Mouse (Mus musculus) forebrain, postnatal 0 days (tissue): ENCODE measurements around the gene Frmd5. TPM values are rescaled to one million over a fixed set of nuclear protein-coding genes. Genes with fewer than 3 reads are reported as not detected.

Experiments used
- ATAC-seq: fragments of 200-750 bp; cut with Nextera tagmentation; 2 replicates; pipeline ENCODE4 v1.8.0; 2017; ENCODE audit warnings: mild to moderate bottlenecking, moderate library complexity
- DNase-seq: peaks from one replicate; pipeline ENCODE4 v3.0.0-alpha.2; 2015
- H3K27ac ChIP-seq: fragments of 300-500 bp; sonication (generic); 2 replicates; pipeline ENCODE4 v1.5.1; 2014; ENCODE audit warnings: low read depth, mild to moderate bottlenecking, antibody characterized with exemption, low read length, moderate library complexity, mixed read lengths
- H3K27me3 ChIP-seq: fragments of 300-500 bp; sonication (generic); 2 replicates; pipeline ENCODE4 v1.6.1; 2014; ENCODE audit warnings: mild to moderate bottlenecking, low read length, mixed read lengths; ENCODE audit not compliant: insufficient read depth
- H3K36me3 ChIP-seq: fragments of 300-500 bp; sonication (generic); 2 replicates; pipeline ENCODE4 v1.6.1; 2014; ENCODE audit warnings: mild to moderate bottlenecking, moderate library complexity; ENCODE audit not compliant: insufficient read depth
- H3K4me1 ChIP-seq: fragments of 300-500 bp; sonication (generic); 2 replicates; pipeline ENCODE4 v1.6.1; 2014; ENCODE audit warnings: antibody characterized with exemption; ENCODE audit not compliant: insufficient read depth
- H3K4me2 ChIP-seq: fragments of 300-500 bp; sonication (generic); 2 replicates; pipeline ENCODE4 v1.6.1; 2014; ENCODE audit warnings: low read depth, mild to moderate bottlenecking, moderate library complexity
- H3K4me3 ChIP-seq: fragments of 300-500 bp; sonication (generic); 2 replicates; pipeline ENCODE4 v1.5.1; 2014; ENCODE audit warnings: low read depth, low read length, mixed read lengths
- H3K9ac ChIP-seq: fragments of 300-500 bp; sonication (generic); 2 replicates; pipeline ENCODE4 v1.6.1; 2014; ENCODE audit warnings: mild to moderate bottlenecking
- H3K9me3 ChIP-seq: fragments of 300-500 bp; sonication (generic); 2 replicates; pipeline ENCODE4 v1.6.1; 2016; ENCODE audit warnings: low read length
- CTCF ChIP-seq: sonication (generic); IDR thresholded peaks from 2 replicates; pipeline ENCODE4 v1.5.1; 2016; ENCODE audit warnings: antibody characterized with exemption, control low read depth, low read depth
- WGBS: fragments of 180-500 bp; shearing (Covaris S2); extraction: QIAGEN DNeasy Blood & Tissue Kit; methylation state at CpG from one replicate; pipeline ENCODE4 v1.1.7; 2014; 5-methylcytosine and 5-hydroxymethylcytosine counted together
- polyA plus RNA-seq: library from polyadenylated mRNA; unstranded; fragments of >200 nt; fragmentation: Nextera tagmentation; extraction: Ambion mirVana; gene quantifications from 2 replicates; pipeline ENCODE4 v1.2.1, GENCODE M21; 2015
- total RNA-seq: library from RNA; depleted of rRNA; stranded (reverse); fragments of >200 nt; gene quantifications from 2 replicates; pipeline ENCODE4 v1.2.3, GENCODE M21; 2014

Gene Frmd5
- total and polyA plus RNA-seq, 2 experiments from 2014 or later = 15.7 to 53.3 TPM

DNA sequence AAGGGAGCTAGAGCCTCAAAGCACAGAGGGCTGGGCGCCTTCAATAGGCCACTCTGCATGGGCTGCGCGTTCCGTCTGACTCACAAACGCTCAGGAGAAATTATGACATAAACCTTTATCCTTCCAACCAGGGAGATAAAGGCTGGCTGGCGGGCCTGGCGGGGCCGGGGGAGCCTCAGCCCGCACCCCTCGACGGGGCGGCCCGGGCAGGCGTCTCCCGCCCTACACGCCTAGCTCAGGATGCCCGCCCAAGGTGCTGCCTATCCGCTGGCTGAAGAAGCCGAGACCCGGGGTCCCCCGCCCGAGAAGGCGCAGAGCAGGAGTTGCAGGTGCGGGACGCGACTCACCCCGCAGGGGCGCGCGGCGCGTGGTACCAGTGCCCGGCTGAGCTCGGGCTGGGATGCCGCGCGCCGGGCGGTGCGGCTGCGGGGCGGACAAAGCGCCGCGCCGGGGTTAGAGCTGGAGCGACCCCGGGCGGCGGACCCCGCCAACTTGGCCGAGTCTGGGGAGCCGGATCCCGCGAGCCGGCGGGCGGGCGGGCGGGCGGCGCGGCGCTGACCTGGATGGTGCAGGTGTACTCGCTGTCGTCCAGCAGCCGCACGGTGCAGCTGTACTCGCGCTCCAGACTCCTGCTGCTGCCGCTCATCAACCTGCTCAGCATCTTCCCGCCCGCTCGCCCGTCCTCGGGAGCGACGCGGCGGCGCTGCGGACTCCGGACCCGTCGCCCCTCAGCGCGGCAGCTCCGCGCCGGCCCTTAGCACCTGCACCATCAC, 530 bp downstream of the Frmd5 start:
- H3K4me1 ChIP-seq = 0 out of 2 replicates have a peak, but pooled peaks cover 4% of the 10 kb centered on the region
- WGBS = 1% methylated on average over 72 of the region's 90 CpGs
- H3K4me2 ChIP-seq = peak overlapping the region; percentile 88
- H3K27ac ChIP-seq = peak overlapping the region; percentile 95
- no peaks in the 10 kb centered on the region for H3K9me3 ChIP-seq
- H3K4me3 ChIP-seq = peak overlapping the region; percentile 90
- no peaks in the 10 kb centered on the region for H3K36me3 ChIP-seq
- ATAC-seq (peak; percentile 73), DNase-seq (peak; percentile 69)
- peak overlapping the region; percentile 78 for H3K9ac ChIP-seq
- H3K27me3 ChIP-seq = no peaks in the 10 kb centered on the region
- TF ChIP-seq CTCF = no peak

DNA sequence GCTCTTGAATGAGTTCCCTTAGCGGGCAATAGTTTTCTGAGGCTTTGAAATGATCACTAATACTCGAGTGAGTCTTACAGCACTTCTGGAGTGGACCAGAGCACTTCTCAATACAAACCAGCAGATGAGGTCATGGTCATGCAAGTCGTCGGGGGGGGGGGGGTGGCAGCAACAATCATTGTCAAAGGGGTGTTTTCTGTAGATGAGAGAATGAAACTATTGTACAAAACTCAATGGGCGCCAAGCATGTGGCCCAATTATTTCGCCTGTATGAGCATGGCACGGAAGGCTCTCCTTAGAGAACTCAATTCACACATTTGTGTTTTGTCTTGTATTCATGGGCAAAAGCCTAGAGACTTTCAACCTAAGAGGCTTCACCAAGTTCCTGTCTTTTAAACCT, 7.8 kb downstream of the Frmd5 start:
- no peaks in the 10 kb centered on the region for H3K27me3 ChIP-seq
- WGBS = 35% methylated on average over 7 of the region's 7 CpGs
- no peak for TF ChIP-seq CTCF

DNA sequence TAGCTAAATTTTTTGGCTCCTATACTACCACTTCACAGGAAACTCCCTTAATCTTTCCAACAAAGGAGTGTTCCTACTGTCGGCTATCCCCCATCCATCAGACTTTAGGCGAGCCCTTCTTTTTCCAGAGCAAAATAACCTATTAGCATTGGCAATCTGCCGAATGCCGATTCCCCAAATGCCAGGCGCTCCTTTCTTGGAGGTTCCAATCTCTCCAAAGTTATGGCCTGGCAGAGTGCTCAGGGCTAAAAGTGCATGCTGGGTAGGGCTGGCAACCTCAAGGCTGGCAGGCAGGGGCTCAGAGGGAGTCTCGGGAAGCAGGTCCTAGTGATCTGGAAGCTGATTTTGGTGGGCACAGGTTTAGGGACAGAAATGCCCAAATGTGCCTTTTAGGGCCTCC, 10.9 kb downstream of the Frmd5 start:
- no peaks in the 10 kb centered on the region for H3K27me3 ChIP-seq
- ATAC-seq (no peak), DNase-seq (peak; percentile 29)
- H3K27ac ChIP-seq = no peak overlapping the region
- no peaks in the 10 kb centered on the region for H3K4me1 ChIP-seq
- TF ChIP-seq CTCF = no peak
- H3K9ac ChIP-seq = no peak overlapping the region
- no peak overlapping the region for H3K4me3 ChIP-seq
- no peaks in the 10 kb centered on the region for H3K9me3 ChIP-seq
- H3K4me2 ChIP-seq = no peak overlapping the region
- no peaks in the 10 kb centered on the region for H3K36me3 ChIP-seq
- WGBS = 58% methylated on average over 6 of the region's 6 CpGs

More for the DNA sequence above, 7.8 kb downstream of the Frmd5 start:
- no peak for ATAC-seq
- no peak overlapping the region for H3K9ac ChIP-seq
- H3K27ac ChIP-seq = no peak overlapping the region
- 0 out of 2 replicates have a peak, but pooled peaks cover 4% of the 10 kb centered on the region for H3K4me1 ChIP-seq
- no peaks in the 10 kb centered on the region for H3K36me3 ChIP-seq
- H3K4me3 ChIP-seq = no peak overlapping the region
- H3K9me3 ChIP-seq = no peaks in the 10 kb centered on the region
- no peak overlapping the region for H3K4me2 ChIP-seq
- no peak for DNase-seq

DNA sequence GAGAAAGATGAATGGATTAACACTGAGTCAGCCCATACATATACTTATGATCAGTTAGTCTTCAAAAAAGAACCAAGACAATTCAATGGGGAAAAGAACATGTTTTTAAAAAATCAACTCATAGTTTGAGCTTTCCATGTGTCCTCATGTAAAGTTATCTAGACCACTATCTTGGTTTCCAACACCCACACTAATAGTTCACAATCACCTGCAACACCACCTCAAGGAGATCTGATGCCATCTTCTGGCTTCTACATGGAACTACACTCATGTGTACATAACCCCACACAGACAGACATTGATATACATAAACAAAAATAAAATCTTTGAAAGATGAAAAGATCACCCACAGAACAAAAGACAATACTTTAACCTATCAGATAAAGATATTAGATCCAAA, 17.1 kb downstream of the Frmd5 start:
- no peaks in the 10 kb centered on the region for H3K27me3 ChIP-seq
- no peaks in the 10 kb centered on the region for H3K36me3 ChIP-seq
- no peak overlapping the region for H3K9ac ChIP-seq
- no peak for ATAC-seq
- no peak overlapping the region for H3K4me3 ChIP-seq
- no peaks in the 10 kb centered on the region for H3K9me3 ChIP-seq
- H3K4me1 ChIP-seq = no peaks in the 10 kb centered on the region
- no peak overlapping the region for H3K27ac ChIP-seq
- 0 out of 2 replicates have a peak, but pooled peaks have one; percentile 10 for TF ChIP-seq CTCF
- DNase-seq = no peak
- H3K4me2 ChIP-seq = no peak overlapping the region

DNA sequence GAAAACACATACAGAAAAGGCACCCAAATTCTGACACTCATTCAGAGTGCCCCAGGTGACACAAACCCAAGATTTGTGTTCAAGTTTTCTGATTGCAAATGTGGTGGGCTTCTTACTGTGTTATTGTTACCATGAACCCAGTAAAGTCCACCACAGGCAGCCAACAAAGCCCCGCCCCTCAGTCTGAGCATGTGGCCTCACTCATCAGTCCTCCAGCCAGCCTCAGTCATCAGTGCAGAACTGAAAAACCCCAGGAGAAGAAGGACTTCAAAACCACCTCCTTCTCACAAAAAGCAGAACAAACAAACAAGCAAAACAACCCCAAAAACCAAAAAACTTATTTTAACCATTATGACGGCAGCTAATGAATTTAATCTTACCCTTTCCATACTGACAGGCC, 18.5 kb downstream of the Frmd5 start:
- no peaks in the 10 kb centered on the region for H3K27me3 ChIP-seq
- no peak for ATAC-seq
- no peaks in the 10 kb centered on the region for H3K4me1 ChIP-seq
- H3K4me2 ChIP-seq = no peak overlapping the region
- no peak for TF ChIP-seq CTCF
- H3K9ac ChIP-seq = no peak overlapping the region
- no peaks in the 10 kb centered on the region for H3K9me3 ChIP-seq
- H3K4me3 ChIP-seq = no peak overlapping the region
- 92% methylated on average over 2 of the region's 2 CpGs for WGBS
- no peak for DNase-seq
- H3K27ac ChIP-seq = no peak overlapping the region
- no peaks in the 10 kb centered on the region for H3K36me3 ChIP-seq

DNA sequence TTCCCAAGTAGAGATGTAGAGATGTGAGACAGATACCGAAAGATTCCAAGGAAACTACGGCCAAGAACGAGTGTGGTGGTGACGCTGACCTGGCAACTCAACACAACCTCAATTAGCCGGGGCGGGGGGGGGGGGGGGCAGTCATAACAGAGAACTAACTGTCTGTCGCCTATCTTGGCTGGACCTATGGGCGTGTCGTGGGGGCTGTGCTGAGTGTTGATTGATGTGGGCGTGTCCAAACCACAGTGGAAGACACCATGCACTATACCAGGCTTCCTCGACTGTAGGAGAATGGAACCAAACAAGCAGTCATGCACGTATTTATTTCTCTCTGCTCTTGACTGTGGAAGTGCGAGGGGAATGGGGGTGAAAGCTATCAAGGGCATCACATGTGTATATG, 19.1 kb downstream of the Frmd5 start:
- WGBS = 61% methylated on average over 13 of the region's 13 CpGs
- Histone ChIP-seq H3K4me2 (no peak overlapping the region), H3K36me3 (no peaks in the 10 kb centered on the region), H3K9ac (no peak overlapping the region), H3K9me3 (no peaks in the 10 kb centered on the region), H3K27ac (no peak overlapping the region), H3K4me1 (no peaks in the 10 kb centered on the region), H3K4me3 (no peak overlapping the region), H3K27me3 (no peaks in the 10 kb centered on the region)
- ATAC-seq (peak; percentile 40; the same call in 1 of the 2 replicates), DNase-seq (no peak)
- no peak for TF ChIP-seq CTCF

DNA sequence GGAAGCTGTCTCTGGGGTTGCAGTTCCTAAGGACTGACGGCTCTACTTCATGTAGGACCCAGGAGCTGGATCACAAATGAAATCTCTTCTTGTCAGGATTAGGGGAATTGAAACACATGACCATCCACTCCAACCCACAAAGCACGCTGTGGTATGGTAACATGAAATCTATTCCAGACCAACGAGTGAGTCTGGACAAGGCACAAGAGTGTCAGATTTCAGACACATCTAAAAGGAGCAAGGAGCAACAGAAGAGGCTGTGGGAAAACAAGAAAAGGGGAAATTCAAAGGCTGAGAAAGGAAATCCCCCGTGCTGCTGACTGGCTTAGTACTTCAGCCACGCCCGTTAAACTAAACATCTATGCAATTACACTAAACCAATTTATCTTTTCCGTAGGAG, 19.6 kb downstream of the Frmd5 start:
- ATAC-seq (no peak), DNase-seq (no peak)
- Histone ChIP-seq H3K9ac (no peak overlapping the region), H3K36me3 (no peaks in the 10 kb centered on the region), H3K27me3 (no peaks in the 10 kb centered on the region), H3K9me3 (no peaks in the 10 kb centered on the region), H3K27ac (no peak overlapping the region), H3K4me2 (no peak overlapping the region), H3K4me1 (no peaks in the 10 kb centered on the region), H3K4me3 (no peak overlapping the region)
- TF ChIP-seq CTCF = no peak
- WGBS = 50% methylated on average over 7 of the region's 7 CpGs
